Mouse (Mus musculus): ENCODE measurements around the gene Heatr6.

Gene Heatr6

GRCm38 (mm10) chr11:83810441-83810840 lies 56.9 kb downstream of the Heatr6 start:
- no peak for DNase-seq

- DNase-seq = peak; percentile 61
Observed at GRCm38 (mm10) chr11:83815191-83815590, 61.7 kb downstream of the Heatr6 start.

- peak; percentile 86 for DNase-seq
Observed at GRCm38 (mm10) chr11:83815628-83816027, 62.1 kb downstream of the Heatr6 start.

- peak; percentile 65 for DNase-seq
Observed at GRCm38 (mm10) chr11:83817048-83817447, 63.6 kb downstream of the Heatr6 start.

- DNase-seq = peak; percentile 41
Observed at GRCm38 (mm10) chr11:83817994-83818393, 64.5 kb downstream of the Heatr6 start.

- no peak for DNase-seq
Observed at GRCm38 (mm10) chr11:83818591-83819127, 65.2 kb downstream of the Heatr6 start.

GRCm38 (mm10) chr11:83819806-83820483 lies 66.4 kb downstream of the Heatr6 start:
- peak; percentile 91 for DNase-seq

- DNase-seq = no peak
Observed at GRCm38 (mm10) chr11:83826142-83826541, 72.6 kb downstream of the Heatr6 start.

GRCm38 (mm10) chr11:83828553-83829142 lies 75.2 kb downstream of the Heatr6 start:
- no peak for DNase-seq

GRCm38 (mm10) chr11:83832389-83832788 lies 78.9 kb downstream of the Heatr6 start:
- peak; percentile 63 for DNase-seq

Data from kidney, postnatal 10 days (tissue).